Mouse (Mus musculus): ENCODE results near the gene Alms1.

- TF ChIP-seq POLR2A (IDR thresholded peaks at IDR 0.05; ENCODE audit: borderline replicate concordance, control insufficient read depth, low read depth, low read length) (no peak), CTCF (IDR thresholded peaks at IDR 0.05; ENCODE audit: control insufficient read depth, insufficient read depth, low read length) (no peak)
Observed at GRCm38 (mm10) chr6:85544251-85544881, 43.0 kb upstream of the Alms1 start.
